Mouse (Mus musculus): ENCODE results near the gene Pced1b. TPM values are rescaled to one million over a fixed set of nuclear protein-coding genes. Genes with fewer than 3 reads are reported as not detected.
"Not testable (repeated sequence)": the region's sequence is repeated elsewhere in the genome, so short reads cannot be mapped to it uniquely, and the experiment has no call there.

Gene Pced1b
- total RNA-seq, 2 experiments from 2014 or later: 1.3 to 1.6 TPM

DNA sequence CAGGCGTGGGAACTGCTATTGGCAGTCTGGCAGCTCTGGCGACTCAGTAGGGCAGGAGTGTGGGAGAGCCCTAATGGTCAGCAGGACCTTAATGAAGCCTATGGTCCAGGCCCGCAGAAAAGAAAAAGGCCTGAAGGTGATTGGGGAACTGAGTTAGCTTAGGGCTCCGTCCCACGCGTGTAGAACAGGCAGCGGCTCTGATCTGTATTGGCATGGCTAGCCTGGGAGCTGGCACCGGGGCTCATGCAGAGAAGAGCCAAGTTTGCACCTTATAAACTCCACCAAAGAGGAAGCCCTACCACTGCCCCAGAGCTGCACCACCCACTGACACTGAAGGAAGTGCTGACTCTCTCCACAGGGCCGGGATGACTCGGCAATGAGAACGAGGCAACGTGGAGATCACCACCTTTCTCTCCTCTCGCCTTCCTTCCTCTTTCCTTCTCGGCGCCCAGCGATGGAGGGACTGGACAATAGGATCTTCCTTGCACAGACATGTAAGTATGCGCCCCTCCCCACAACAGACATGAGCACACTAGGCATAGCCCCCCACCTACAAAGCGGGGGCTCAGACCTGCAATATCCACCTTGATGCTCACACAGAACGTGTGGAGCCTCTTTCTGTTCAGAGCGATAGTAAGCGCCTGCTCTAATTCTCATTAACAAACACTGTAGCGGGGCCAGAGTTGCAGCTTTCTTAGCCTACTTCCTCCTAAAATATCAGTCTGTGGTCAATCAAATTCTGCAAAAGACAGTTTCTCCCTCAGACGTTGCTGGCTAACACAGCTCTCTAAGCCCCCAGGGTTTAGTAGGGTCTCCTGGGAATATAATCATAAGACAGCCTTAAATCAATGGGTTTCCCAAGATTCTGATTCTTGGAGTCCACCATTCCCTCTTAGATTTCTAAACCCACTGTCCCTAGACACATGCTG lies 114.2 kb downstream of the Pced1b start:
- intact Hi-C loops (cut with DNase I): no loop called here
- DNase-seq: peak; percentile 36
- Histone ChIP-seq H3K4me3 (peak overlapping the region; percentile 34), H3K27ac (no peak overlapping the region)
- no peak for TF ChIP-seq CTCF (IDR thresholded peaks at IDR 0.05)

DNA sequence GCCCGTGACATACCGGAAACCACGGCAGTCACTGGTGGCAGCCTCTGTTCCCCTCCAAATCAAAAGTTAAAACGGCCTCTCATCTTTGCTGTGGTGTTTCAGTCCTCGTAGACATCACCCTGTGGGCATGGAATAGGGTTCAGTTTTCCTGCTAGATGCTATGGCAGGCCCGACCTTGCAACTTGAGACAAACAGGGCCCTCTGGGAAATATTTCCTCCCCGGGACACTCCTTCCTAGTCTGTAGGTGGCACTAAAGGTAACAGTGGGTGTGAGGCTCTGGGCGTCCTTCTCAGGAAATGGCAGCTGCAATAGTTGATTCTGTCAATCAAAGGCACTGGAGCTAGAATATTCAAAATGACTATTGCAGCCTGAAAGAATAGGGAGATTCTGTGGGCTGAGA lies 114.9 kb downstream of the Pced1b start:
- TF ChIP-seq CTCF (IDR thresholded peaks at IDR 0.05): no peak
- intact Hi-C loops (cut with DNase I): no loop called here
- Histone ChIP-seq H3K27ac (no peak overlapping the region), H3K4me3 (no peak overlapping the region)
- DNase-seq: no peak

DNA sequence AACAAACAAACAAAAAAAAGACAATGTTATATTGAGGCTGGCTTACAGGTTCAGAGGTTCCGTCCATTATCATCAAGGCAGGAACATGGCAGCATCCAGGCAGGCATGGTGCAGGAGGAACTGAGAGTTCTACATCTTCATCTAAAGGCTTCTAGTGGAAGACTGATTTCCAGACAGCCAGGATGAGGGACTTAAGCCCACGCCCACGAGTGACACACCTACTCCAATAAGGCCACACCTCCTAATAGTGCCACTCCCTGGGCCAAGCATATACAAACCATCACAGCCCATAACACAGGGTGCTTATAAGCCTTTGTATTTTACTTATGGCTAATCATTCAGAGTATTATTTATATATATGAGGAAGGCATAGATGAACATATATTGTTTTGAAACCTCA lies 117.4 kb downstream of the Pced1b start:
- H3K4me3 ChIP-seq; intact Hi-C loops (cut with DNase I); DNase-seq; H3K27ac ChIP-seq: not testable (repeated sequence)

DNA sequence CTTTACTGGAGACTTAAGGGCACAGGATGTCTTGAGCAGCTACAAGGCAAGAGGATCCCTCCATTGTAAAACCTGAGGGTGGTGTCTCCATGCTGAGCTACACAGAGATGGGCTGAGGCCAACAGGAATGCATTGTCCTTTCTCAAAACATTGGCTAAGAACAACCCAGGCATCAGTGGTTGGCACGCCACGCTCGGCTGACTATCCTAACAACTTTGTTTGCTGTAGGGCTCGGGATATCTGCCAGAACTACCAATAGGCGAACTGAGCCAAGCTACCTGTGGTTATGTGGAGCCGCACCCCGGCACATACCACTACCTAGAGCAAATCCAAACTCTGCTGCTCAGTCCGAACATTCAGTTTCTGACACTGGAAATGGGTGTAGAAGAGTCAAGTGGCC lies 118.1 kb downstream of the Pced1b start:
- intact Hi-C loops (cut with DNase I): no loop called here
- DNase-seq: no peak
- TF ChIP-seq CTCF (IDR thresholded peaks at IDR 0.05): no peak
- Histone ChIP-seq H3K27ac (no peak overlapping the region), H3K4me3 (no peak overlapping the region)

DNA sequence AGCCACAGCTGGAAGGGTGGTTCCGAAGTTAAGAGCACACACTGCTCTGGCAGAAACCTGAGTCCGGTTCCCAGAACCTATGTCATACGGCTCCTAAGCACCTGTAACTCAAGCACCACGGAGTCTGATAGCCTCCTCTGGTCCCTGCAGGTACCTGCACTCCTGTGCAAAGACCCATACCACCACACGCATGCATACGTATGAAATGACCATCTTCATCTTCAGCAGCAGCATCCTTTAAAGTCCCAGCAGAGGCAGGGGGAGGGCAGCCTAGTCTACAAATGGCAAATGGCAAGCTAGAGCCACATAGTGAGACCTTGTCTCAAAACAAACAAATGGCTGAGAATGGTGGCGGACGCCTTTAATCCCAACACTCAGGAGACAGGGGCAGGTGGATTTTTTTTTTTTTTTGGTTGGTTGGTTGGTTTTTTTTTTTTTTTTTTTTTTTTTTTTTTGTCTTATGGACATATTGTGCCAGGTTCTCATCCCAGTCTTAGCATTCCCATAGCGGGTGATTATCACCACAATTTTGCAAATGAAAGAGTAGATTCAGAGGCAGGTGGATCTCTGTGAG lies 121.2 kb downstream of the Pced1b start:
- no peak for DNase-seq
- intact Hi-C loops (cut with DNase I): no loop called here
- TF ChIP-seq CTCF (IDR thresholded peaks at IDR 0.05): no peak
- Histone ChIP-seq H3K4me3 (no peak overlapping the region), H3K27ac (no peak overlapping the region)

DNA sequence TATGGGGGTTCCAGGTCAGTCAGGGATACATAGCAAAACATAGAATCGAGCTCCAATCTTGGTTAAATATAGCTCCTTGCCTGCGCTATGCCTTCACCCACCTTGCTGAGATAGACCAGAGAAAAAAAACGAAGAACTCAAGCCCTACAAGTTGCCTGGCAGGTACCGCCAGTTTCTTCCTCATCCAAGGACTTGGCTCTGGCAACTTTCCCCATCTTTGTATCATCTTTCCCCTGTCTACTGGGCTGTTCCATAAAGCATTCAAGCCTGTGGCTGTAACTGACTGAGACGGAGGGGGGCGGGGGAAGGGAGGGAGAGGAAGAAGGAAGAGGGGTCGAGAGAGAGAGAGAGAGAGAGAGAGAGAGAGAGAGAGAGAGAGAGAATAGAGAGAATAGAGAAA lies 121.7 kb downstream of the Pced1b start:
- DNase-seq: no peak
- no peak for TF ChIP-seq CTCF (IDR thresholded peaks at IDR 0.05)
- no peak overlapping the region for H3K27ac ChIP-seq
- no peak overlapping the region for H3K4me3 ChIP-seq
- intact Hi-C loops (cut with DNase I): no loop called here

DNA sequence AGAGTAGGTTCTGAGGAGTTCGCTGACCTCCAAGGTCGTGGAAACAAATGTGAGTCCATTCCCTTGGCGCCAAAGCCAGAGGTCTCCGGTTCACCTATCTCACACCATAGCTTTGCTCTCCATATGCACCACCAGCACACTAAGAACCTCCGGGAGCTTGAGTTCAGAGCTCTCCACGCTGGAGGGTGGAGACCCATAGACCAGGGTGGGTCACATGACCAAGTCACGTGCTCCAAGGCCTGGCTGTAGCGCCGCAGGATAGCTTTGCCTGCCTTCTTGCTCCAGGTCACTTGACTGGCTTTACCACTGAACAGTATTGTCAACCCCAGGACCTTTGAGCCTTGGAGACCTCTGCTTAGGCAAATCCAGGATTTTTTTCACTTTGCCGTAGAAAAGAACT lies 122.2 kb downstream of the Pced1b start:
- Histone ChIP-seq H3K4me3 (no peak overlapping the region), H3K27ac (no peak overlapping the region)
- DNase-seq: no peak
- intact Hi-C loops (cut with DNase I): no loop called here
- TF ChIP-seq CTCF (IDR thresholded peaks at IDR 0.05): no peak

DNA sequence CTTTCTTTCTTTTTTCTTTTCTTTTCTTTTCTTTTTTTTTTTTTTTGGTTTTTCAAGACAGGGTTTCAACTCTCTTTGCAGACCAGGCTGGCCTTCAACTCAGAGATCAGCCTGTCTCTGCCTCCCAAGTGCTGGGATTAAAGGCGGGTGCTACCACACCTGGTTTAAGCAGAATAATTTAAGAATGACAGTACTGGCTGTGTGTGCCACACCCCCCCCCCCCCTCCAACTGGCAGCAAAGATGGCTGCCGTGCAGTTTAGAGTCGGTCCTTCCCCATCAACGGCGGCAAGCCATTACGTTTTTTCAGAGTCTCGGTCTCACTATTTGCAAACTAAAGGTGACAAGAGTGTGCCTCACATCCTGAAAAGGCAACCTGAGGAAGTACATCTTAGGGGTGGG lies 124.0 kb downstream of the Pced1b start:
- DNase-seq: no peak
- intact Hi-C loops (cut with DNase I): no loop called here
- TF ChIP-seq CTCF (IDR thresholded peaks at IDR 0.05): no peak

DNA sequence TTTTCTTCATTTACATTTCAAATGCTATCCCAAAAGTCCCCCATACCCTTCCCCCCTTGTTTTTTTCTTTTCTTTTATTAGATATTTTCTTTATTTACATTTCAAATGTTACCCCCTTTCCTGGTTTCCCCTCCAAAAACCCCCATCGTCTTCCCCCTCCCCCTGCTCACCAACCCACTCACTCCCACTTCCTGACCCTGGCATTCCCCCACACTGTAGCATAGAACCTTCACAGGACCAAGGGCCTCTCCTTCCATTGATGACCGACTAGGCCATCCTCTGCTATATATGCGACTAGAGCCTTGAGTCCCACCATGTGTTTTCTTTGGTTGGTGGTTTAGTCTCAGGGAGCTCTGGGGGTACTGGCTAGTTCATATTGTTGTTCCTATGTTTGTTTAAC lies 125.1 kb downstream of the Pced1b start:
- DNase-seq; intact Hi-C loops (cut with DNase I); H3K27ac ChIP-seq; H3K4me3 ChIP-seq: not testable (repeated sequence)

More for the DNA sequence above, 124.0 kb downstream of the Pced1b start:
- no peak overlapping the region for H3K4me3 ChIP-seq
- H3K27ac ChIP-seq: no peak overlapping the region

DNA sequence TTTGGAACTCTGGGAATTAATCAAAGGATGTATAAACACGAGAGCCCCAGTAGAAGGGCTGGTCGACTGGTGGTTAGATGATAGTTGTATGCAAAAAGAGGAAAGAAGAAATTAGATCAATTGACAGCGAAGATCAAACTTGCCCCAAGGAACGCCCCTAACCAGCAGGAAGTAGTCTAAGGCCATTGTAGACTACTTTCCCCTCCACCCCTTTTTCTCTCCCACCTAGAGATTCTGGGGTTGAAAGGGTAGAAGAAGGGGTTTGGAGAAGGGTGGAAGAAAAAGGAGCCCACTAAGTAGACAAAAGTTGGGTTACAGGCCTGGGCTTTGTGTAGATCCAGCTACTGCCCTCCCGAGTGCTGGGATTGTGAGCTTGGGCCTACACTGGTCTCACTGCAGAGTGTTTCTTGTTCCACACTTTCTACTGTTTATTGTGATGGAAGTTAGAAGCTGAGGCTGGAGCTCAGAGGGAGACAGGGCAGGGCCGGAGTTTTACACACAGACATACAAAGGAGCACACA lies 125.8 kb downstream of the Pced1b start:
- Histone ChIP-seq H3K4me3 (no peak overlapping the region), H3K27ac (no peak overlapping the region)
- TF ChIP-seq CTCF (IDR thresholded peaks at IDR 0.05): no peak
- intact Hi-C loops (cut with DNase I): no loop called here
- no peak for DNase-seq

DNA sequence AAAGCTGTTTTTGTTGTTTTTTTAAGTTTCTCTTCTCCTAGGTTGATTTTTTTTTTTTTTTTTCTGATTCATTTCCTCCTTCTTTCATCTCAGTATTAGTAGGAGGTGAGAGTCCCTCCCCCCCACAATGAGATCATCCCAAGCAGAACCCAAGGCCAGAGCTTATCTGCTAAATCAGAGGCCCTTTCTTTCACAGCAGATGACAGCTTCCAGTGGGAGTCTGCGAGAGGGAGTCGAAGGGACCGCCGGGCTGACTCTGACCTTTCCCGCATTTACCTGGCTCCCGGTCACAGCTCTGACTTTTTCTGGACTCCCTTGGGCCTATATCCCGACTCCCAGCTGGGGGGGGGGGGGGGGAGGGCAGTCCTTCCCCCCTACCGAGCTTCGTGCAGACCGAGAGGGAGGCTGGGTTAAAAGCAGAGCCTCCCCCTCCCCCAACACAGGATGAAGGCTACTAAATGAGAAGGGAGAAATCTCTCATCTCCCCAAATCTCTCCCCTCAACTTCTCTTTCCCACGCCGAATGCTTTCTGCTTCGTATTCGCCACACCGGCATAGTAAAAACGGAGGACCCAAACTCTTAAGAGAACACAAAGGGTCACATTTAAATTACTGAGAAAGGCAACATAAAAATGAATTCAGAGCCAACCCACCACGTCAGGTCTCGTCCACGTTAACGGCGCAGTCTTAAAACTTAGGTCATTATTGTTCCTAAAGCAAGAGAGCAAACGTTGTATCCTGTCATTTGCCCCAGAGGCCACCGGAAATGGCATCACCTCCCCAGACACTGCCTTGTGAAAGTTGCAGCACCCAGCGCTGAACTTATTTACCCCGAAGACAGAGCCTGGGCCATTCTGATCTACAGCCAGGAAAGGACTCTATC lies 126.5 kb downstream of the Pced1b start:
- TF ChIP-seq CTCF (IDR thresholded peaks at IDR 0.05): no peak
- intact Hi-C loops (cut with DNase I): no loop called here
- Histone ChIP-seq H3K27ac (0 out of 2 replicates have a peak overlapping the region, but pooled peaks have one; percentile 7), H3K4me3 (peak overlapping the region; percentile 31)
- no peak for DNase-seq

DNA sequence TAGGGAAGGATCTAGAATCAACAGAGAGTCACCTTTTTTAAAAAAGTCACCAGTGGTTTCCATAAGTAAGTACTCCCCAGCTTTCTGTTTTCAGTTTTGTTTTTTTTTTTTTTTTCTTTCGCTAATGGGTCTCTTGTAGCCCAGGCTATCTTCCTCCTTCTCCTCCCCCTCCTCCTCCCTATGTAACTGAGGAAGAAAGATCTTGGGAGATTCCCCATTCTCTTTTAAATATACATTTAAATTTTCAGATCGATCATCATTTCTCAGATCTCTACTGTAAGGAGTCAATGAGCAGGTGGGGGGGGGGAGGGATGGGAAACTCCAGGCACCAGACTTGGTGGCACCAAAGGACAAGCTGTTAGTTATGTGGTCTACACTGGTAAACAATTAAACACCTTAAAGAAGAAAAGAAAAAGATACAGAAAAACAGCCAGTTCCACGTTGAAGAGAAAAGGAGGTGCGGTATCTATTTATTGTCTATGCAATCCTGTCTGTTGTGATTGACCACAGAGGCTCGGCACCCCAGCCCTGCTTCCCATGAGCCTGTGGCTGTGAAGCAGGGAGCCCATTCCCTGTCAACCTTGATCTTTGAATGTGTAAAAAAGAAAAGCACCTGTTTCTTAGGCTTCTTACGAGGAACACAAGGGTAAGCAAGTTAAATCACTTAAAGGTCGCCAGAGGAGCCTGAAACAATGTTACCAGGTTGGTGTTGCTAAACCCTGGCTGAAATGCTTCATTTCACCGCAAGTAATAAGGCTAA lies 127.4 kb downstream of the Pced1b start:
- no peak for TF ChIP-seq CTCF (IDR thresholded peaks at IDR 0.05)
- Histone ChIP-seq H3K4me3 (no peak overlapping the region; the same call in 1 of the 2 replicates), H3K27ac (no peak overlapping the region)
- intact Hi-C loops (cut with DNase I): no loop called here
- no peak for DNase-seq

Measured in gastrocnemius, adult 2 months (tissue).